Mouse (Mus musculus): Measurements from ENCODE around the gene Nr1d2.
A peak's percentile ranks its signal among the peaks of the same experiment; 100 is the strongest.
"Not testable (repeated sequence)": the region's sequence is repeated elsewhere in the genome, so short reads cannot be mapped to it uniquely, and the experiment has no call there.

The Nr1d2 gene

DNA sequence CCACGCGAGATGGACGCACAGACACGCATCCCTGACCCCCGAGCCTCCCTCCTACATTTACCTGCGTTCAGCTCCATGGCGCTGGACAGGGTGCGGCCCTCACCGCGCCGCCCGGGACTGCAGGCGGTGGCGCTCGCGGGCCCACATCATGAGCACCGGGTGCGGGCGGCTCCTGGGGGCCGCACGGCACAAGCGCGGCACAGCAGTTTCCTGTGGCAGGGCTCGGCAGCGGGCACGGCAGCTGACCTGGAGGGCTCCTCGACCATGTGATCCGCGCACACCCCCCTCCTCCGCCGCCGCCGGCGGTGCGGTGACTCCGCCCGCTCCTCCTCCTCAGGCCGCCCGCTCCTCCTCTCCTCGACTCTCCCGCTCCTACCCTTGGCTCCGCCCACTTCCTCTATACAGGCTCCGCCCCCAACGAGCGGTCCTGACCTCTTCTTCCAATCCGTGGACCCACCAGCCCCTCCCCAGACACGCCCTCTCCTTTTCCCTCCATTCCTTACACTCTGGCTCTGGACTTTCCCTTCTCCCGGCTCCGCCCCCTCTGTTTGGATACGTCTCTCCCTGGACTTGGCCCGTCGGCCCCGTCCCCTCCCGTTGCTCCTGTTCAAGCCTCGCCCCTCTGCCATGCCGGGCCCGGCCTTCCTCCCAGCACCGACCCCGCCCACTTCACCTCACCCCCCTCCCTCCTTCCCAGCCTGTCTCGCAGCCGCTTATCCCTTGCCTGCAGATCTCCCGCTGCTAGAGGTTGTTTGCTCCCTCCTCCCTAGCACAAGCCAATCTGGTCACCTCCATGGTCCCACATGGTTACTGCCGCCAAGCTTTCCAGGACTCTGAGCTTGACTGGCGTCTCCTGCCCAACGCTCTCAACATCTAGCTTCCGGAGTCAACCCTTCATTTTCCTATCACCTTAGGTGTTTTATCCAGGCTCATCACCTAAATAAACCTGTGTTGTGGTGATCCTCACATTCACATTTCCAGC lies at the start of gene Nr1d2:
TSS of gene Nr1d2 (minus strand) at position 378 of the 982 bp plus-strand sequence.
- peak; percentile 100 for DNase-seq (ENCODE audit: low spot score in 2 of 2)

- DNase-seq (ENCODE audit: low spot score in 2 of 2) = no peak
Observed at GRCm38 (mm10) chr14:18287391-18287790, 48.5 kb upstream of the Nr1d2 start.

- no peak for DNase-seq (ENCODE audit: low spot score in 2 of 2)
Observed at GRCm38 (mm10) chr14:18286441-18286840, 47.5 kb upstream of the Nr1d2 start.

DNA sequence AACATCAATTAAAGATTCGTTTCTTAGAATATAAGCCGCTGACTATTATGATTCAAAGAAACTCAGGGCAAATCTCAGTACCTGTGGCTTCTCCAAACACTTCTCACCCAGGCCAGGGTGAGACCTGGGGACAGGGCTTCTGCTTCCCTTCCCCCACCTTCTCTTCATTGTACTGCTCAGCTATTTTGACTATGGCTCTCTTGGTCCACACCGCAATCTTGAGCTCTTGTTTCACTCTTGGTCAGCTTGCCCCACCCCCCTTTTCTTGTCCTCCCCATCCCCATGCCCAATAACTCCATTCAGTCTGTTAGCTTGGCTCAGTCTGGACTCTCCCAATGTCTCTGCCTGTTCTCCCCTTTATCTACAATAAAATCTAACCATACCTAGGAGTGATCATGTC lies 46.5 kb upstream of the Nr1d2 start:
- no peak for DNase-seq (ENCODE audit: low spot score in 2 of 2)

DNA sequence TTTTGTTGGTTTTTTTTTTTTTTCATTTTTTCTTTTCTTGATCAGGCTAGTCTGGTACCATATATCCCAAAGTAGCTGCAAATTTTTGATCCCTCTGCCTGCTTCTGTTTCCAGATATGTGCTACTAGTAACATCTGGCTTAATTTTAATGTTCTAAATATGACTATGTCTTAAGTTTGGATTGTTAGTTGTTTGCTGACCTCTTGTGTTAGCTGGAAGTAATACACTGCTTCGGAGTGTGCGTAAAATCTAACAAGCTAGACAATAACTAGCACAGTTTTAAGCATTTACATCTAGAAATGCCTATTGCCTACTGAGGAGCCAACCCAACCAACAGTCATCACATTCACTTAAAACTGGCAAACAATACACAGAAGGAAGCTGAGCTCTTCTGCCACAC lies 45.7 kb upstream of the Nr1d2 start:
- peak in 1 of 2 experiments; percentile 37 for DNase-seq (ENCODE audit: low spot score in 2 of 2)

DNA sequence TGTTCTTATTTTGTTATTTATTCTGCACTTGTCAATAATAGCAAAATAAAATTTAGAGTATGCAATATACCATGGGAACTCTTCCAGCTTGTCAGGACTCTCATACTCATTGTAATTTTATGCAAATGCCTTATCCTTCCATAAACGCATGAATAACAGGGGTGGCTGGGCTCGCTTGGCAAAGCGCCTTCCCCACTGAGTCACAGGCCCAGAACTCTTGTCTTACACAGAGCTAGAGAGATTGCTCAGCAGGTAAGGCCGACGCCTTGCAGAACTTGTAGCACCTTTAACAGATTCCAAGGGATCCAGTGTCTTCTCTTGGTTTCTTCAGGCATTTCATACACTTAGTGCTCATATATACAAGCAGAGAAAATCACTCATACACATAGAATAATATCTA lies 41.4 kb upstream of the Nr1d2 start:
- DNase-seq (ENCODE audit: low spot score in 2 of 2) = no peak

DNA sequence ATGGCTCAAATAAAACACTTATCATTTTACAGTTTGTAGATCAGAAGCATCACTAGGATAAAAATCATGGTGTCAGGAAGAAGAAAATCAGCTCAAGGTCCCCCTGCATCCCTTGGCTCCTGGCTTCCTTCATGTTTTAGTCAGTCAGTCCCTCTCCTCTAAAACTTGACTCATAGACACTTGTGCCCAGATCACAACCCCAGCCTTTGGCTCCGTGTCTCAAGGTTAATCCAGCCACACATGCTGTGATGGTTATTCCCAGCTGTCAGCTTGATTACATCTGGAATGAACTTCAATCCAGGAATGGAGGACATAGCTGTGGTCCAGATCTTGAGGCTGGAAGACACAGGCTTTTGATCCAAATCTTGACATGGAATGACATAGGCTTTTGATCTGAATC lies 35.6 kb upstream of the Nr1d2 start:
- DNase-seq (ENCODE audit: low spot score in 2 of 2) = no peak

GRCm38 (mm10) chr14:18271666-18272065 lies 32.7 kb upstream of the Nr1d2 start:
- DNase-seq (ENCODE audit: low spot score in 2 of 2) = no peak

DNA sequence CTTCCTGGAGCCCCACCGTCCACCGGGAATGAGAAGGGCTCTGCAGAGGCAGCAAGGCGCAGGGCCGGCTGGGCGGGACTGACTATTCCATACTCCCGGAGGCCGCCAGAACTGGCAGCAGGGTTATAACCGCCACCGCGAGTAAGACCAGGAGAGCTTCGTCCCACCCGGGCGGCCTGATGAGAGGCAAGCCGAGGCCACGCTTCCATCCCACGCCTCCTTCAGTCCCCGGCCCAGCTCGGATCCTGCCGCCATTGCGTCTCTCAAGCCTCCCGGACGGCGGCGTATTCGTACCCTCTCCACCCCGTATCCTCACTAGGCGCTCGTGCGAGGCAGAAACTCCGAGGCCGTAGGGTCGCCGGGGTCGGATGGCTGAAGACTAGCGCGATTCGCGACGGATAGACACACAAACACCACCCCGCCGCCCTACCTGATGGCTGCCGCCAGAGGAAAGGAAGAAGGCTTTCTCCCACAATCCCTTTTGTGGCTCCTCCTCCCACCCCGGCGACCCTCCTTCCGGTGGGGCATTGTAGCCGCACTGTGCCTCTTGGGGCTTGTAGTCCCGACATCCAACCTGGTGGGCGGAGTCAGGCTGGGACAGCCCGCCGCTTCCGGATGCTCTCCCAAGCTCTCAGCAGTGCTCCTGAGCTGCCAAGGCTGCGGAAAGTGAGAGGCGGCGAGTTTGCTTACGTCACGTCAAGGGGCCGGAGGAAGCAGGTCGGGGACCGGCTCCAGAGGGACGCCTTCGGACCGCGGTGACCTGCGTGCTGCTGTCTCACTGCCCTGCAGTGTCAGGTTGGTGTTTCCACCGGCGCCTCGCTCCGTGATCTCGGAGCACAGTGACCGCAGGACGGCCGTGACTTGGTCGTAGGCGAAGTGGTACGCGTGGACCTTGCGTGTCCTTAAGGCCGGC lies 31.9 kb upstream of the Nr1d2 start, which contains the start of the genes Nkiras1 and Rpl15:
TSS of gene Nkiras1 (plus strand) at position 608 of the 913 bp plus-strand sequence.
TSS of gene Rpl15 (minus strand) at position 863 of the 913 bp plus-strand sequence.
- peak; percentile 99 for DNase-seq (ENCODE audit: low spot score in 2 of 2)

GRCm38 (mm10) chr14:18269947-18270528 lies 31.1 kb upstream of the Nr1d2 start:
- DNase-seq (ENCODE audit: low spot score in 2 of 2) = not testable (repeated sequence)

DNA sequence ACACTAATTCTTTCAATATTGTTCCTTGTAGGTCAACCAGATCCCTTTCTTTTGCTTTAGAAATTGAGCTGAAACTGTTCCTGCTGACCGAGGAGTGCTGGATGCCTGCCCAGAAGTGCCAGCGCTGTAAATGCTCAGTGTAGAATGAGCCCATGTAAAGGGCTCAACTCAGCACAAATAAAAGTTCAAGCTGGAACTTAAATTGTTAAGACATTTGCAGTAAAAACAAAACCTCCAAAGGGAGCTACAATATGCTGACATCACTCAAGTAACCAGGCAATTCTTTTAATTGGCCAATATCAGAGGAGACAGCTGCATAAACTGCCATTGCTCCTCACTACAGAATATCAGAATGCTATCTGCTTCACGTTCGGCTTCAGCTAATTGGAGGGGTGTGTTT lies 24.5 kb upstream of the Nr1d2 start:
- DNase-seq (ENCODE audit: low spot score in 2 of 2) = no peak

GRCm38 (mm10) chr14:18261203-18261602 lies 22.3 kb upstream of the Nr1d2 start:
- no peak for DNase-seq (ENCODE audit: low spot score in 2 of 2)

- no peak for DNase-seq (ENCODE audit: low spot score in 2 of 2)
Observed at GRCm38 (mm10) chr14:18242638-18243130, 3.8 kb upstream of the Nr1d2 start.

GRCm38 (mm10) chr14:18241786-18242185 lies 2.9 kb upstream of the Nr1d2 start:
- DNase-seq (ENCODE audit: low spot score in 2 of 2) = no peak

DNA sequence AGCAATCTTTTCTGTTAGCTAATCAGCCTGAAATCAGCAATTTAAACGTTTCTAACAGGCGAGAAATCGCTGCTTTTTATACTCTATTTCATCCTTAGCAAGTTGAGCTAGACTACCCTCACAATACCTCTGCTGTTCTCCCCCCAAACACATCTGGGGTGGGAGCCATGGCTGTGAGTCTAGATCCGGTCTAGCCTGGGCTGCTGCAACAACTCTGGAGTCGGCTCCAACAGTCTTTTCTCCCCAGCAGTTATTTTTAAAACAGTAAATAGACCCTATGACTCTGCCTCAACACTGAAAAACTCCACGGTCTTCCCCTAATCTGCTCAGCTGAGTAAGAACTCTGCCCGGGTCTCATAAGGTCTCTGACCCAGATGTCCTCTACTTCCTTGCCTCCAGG lies 1.2 kb upstream of the Nr1d2 start:
- no peak for DNase-seq (ENCODE audit: low spot score in 2 of 2)

GRCm38 (mm10) chr14:18238131-18238749 lies 687 bp downstream of the Nr1d2 start:
- peak; percentile 99 for DNase-seq (ENCODE audit: low spot score in 2 of 2)

- DNase-seq (ENCODE audit: low spot score in 2 of 2) = no peak
Observed at GRCm38 (mm10) chr14:18237381-18237780, 1.5 kb downstream of the Nr1d2 start.

DNA sequence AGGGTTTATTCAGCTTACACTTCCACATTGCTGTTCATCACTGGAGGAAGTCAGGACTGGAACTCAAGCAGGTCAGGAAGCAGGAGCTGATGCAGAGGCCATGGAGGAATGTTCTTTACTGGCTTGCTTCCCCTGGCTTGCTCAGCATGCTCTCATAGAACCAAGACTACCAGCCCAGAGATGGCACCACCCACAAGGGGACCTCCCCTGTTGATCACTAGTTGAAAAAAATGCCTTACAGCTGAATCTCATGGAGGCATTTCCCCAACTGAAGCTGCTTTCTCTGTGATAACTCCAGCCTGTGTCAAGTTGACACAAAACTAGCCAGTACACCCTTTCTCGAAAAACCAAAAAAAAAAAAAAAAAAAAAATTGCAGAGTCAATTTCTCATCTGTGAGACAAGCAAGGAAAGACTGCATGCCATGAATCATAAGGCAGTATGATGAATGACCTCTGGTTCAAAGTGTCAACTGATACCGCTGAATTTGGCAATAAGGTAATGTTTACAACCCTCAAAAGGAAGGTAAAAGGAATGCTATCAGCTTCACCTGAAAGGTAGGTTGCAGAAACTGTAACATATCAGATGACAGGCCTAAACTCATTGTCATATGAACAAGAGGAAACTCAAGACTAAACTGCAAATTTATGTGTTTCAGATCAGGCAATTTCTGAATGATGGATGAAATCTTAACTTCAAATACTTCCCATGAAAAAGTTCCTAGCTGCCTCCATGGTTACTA lies 2.3 kb downstream of the Nr1d2 start:
- DNase-seq (ENCODE audit: low spot score in 2 of 2) = not testable (repeated sequence)

DNA sequence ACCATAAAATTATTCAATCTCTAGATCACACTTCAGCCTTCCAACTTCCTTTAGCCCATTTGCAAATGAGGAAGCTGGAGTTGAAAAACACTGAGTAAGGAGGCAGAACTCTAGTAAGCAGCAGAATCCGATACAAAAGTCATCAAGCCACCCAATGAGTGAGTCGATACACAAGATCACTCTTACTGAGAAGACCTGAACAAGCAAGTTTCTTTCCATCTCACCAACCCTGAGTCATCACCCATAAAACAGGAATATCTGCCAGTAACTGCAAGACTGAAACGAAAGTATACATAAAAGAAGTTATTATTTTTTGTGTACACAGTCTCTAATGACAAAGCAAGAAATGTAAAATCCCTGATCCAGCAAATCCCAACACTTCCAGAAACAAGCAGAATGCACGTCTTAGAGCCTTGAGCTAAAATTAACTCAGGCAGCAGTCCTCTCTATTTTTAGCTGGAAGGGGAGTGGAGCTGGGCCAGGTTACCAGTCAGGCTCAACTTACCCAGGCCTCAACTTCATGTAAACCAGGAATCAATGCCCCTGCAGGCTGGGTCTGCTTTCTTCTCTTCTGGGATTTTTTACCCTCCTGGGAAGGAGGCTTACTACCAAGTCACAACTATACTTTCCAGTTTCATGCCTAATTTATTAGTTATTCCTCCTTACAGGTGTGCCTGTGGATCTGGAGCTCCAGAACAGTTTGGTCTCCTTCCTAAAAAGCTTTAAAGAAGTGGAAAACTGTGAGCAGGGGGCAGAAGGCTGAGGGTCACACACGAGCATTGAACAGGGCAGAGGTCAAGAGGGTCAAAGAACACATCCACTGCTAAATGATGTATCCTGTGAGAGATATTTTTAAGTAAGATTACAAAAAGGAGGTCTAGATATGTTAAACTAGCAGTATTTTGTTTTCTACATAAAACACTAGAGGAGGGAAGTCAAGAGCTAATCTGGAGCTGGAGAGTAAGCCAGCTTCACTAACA lies 4.7 kb downstream of the Nr1d2 start:
- DNase-seq (ENCODE audit: low spot score in 2 of 2) = peak; percentile 42 to 56
